Mouse (Mus musculus) heart, embryonic 14.5 days (tissue): ENCODE data around the gene Rabgap1l. TPM values are rescaled to one million over a fixed set of nuclear protein-coding genes. Genes with fewer than 3 reads are reported as not detected.

ENCODE experiments used
- ATAC-seq: fragments of 200-750 bp; cut with Nextera tagmentation; 2 replicates; pipeline ENCODE4 v1.8.0; 2017; ENCODE audit warnings: low read depth, moderate TSS enrichment; ENCODE audit not compliant: insufficient number of reproducible peaks, insufficient read depth, low FRiP score
- H3K27ac ChIP-seq, 2 experiments: fragments of 200-500 bp in 1 of 2; fragments of 300-500 bp in 1 of 2; sonication (generic) in 1 of 2; replicated peaks in 1 of 2; 2 replicates each; pipeline ENCODE4 v1.5.1; 2012 to 2014; ENCODE audit warnings: low read depth in 2 of 2, low read length in 2 of 2, control low read depth in 1 of 2, mild to moderate bottlenecking in 1 of 2, mixed read lengths in 1 of 2; ENCODE audit not compliant: control insufficient read depth in 1 of 2, insufficient read depth in 1 of 2
- H3K27me3 ChIP-seq: fragments of 300-500 bp; sonication (generic); 2 replicates; pipeline ENCODE4 v1.6.1; 2014; ENCODE audit warnings: mild to moderate bottlenecking, low read length, control low read depth; ENCODE audit not compliant: control insufficient read depth, insufficient read depth
- H3K36me3 ChIP-seq: fragments of 300-500 bp; sonication (generic); 2 replicates; pipeline ENCODE4 v1.6.1; 2014; ENCODE audit warnings: mild to moderate bottlenecking, control low read depth, low read length, mixed read lengths; ENCODE audit not compliant: control insufficient read depth, insufficient read depth
- H3K4me1 ChIP-seq, 2 experiments: fragments of 200-500 bp in 1 of 2; fragments of 300-500 bp in 1 of 2; sonication (generic) in 1 of 2; 2 replicates each; pipeline ENCODE4 v1.6.1; 2012 to 2014; ENCODE audit warnings: low read length in 2 of 2, control low read depth in 1 of 2, mixed read lengths in 1 of 2; ENCODE audit not compliant: control insufficient read depth in 2 of 2, insufficient read depth in 2 of 2
- H3K4me2 ChIP-seq: fragments of 300-500 bp; sonication (generic); 2 replicates; pipeline ENCODE4 v1.6.1; 2014; ENCODE audit warnings: mild to moderate bottlenecking, low read length
- H3K4me3 ChIP-seq, 2 experiments: fragments of 200-500 bp in 1 of 2; fragments of 300-500 bp in 1 of 2; sonication (generic) in 1 of 2; 2 replicates each; pipeline ENCODE4 v1.5.1; 2012 to 2014; ENCODE audit warnings: low read length in 2 of 2, mild to moderate bottlenecking in 2 of 2, control low read depth in 1 of 2, low read depth in 1 of 2, moderate library complexity in 1 of 2; ENCODE audit not compliant: control insufficient read depth in 1 of 2, insufficient read depth in 1 of 2
- H3K9ac ChIP-seq: fragments of 300-500 bp; sonication (generic); 2 replicates; pipeline ENCODE4 v1.6.1; 2014; ENCODE audit warnings: mild to moderate bottlenecking, low read length
- H3K9me3 ChIP-seq: fragments of 300-500 bp; sonication (generic); 2 replicates; pipeline ENCODE4 v1.6.1; 2016; ENCODE audit warnings: low read length, control low read depth; ENCODE audit not compliant: control insufficient read depth
- WGBS: fragments of 180-500 bp; shearing (Covaris S2); extraction: QIAGEN DNeasy Blood & Tissue Kit; methylation state at CpG from one replicate; pipeline ENCODE4 v1.1.7; 2014; 5-methylcytosine and 5-hydroxymethylcytosine counted together
- polyA plus RNA-seq: library from polyadenylated mRNA; unstranded; fragments of >200 nt; fragmentation: Nextera tagmentation; extraction: Ambion mirVana; gene quantifications from 2 replicates; pipeline ENCODE4 v1.2.1, GENCODE M21; 2014

Rabgap1l gene
- polyA plus RNA-seq, 1 experiment from 2014 or later, result 95.6 TPM

- ATAC-seq, result no peak
- no peak overlapping the region for H3K4me3 ChIP-seq
- no peak overlapping the region for H3K27ac ChIP-seq
- H3K4me2 ChIP-seq, result no peak overlapping the region
- H3K27me3 ChIP-seq, result no peaks in the 10 kb centered on the region
- 53% methylated on average over 10 of the region's 10 CpGs for WGBS
- H3K36me3 ChIP-seq, result no peaks in the 10 kb centered on the region
- H3K4me1 ChIP-seq, result peaks cover 3 to 16% of the 10 kb centered on the region in 2 experiments; a peak in 3 of 4 replicates
- no peaks in the 10 kb centered on the region for H3K9me3 ChIP-seq
- no peak overlapping the region for H3K9ac ChIP-seq
Observed at GRCm38 (mm10) chr1:160306866-160307616, 486.0 kb downstream of the Rabgap1l start.

GRCm38 (mm10) chr1:160306336-160306735, 486.7 kb downstream of the Rabgap1l start:
- Histone ChIP-seq H3K9me3 (no peaks in the 10 kb centered on the region), H3K36me3 (no peaks in the 10 kb centered on the region), H3K4me3 (no peak overlapping the region), H3K4me2 (no peak overlapping the region), H3K9ac (no peak overlapping the region), H3K4me1 (peaks cover 3 to 15% of the 10 kb centered on the region in 2 experiments), H3K27ac (no peak overlapping the region), H3K27me3 (no peaks in the 10 kb centered on the region)
- 66% methylated on average over 6 of the region's 6 CpGs for WGBS
- no peak for ATAC-seq

- Histone ChIP-seq H3K27me3 (no peaks in the 10 kb centered on the region), H3K9me3 (no peaks in the 10 kb centered on the region), H3K9ac (no peak overlapping the region), H3K27ac (no peak overlapping the region), H3K36me3 (no peaks in the 10 kb centered on the region), H3K4me3 (no peak overlapping the region), H3K4me1 (peaks cover 3 to 15% of the 10 kb centered on the region in 2 experiments), H3K4me2 (no peak overlapping the region)
- ATAC-seq, result no peak
- 91% methylated on average over 1 of the region's 1 CpGs for WGBS
Observed at GRCm38 (mm10) chr1:160305826-160306225, 487.2 kb downstream of the Rabgap1l start.

- Histone ChIP-seq H3K4me2 (no peak overlapping the region), H3K4me1 (peaks cover 3 to 15% of the 10 kb centered on the region in 2 experiments), H3K27me3 (no peaks in the 10 kb centered on the region), H3K36me3 (no peaks in the 10 kb centered on the region), H3K9me3 (no peaks in the 10 kb centered on the region), H3K9ac (no peak overlapping the region), H3K27ac (no peak overlapping the region), H3K4me3 (no peak overlapping the region)
- ATAC-seq, result no peak
- WGBS, result 82% methylated on average over 6 of the region's 6 CpGs
Observed at GRCm38 (mm10) chr1:160304969-160305498, 488.0 kb downstream of the Rabgap1l start.

GRCm38 (mm10) chr1:160302268-160302667, 490.7 kb downstream of the Rabgap1l start:
- Histone ChIP-seq H3K4me2 (no peak overlapping the region), H3K9ac (no peak overlapping the region), H3K27ac (no peak overlapping the region), H3K4me1 (peaks cover 3 to 10% of the 10 kb centered on the region in 2 experiments), H3K4me3 (no peak overlapping the region), H3K9me3 (no peaks in the 10 kb centered on the region), H3K27me3 (no peaks in the 10 kb centered on the region), H3K36me3 (no peaks in the 10 kb centered on the region)
- 79% methylated on average over 1 of the region's 1 CpGs for WGBS
- no peak for ATAC-seq

GRCm38 (mm10) chr1:160301156-160301555, 491.9 kb downstream of the Rabgap1l start:
- H3K4me3 ChIP-seq, result no peak overlapping the region
- no peaks in the 10 kb centered on the region for H3K36me3 ChIP-seq
- peak overlapping the region; percentile 14; the same call in 1 of the 2 replicates for H3K4me2 ChIP-seq
- WGBS, result 44% methylated on average over 6 of the region's 6 CpGs
- no peak for ATAC-seq
- no peaks in the 10 kb centered on the region for H3K27me3 ChIP-seq
- no peaks in the 10 kb centered on the region for H3K9me3 ChIP-seq
- peaks cover 0 to 5% of the 10 kb centered on the region in 2 experiments for H3K4me1 ChIP-seq
- no peak overlapping the region for H3K9ac ChIP-seq
- H3K27ac ChIP-seq, result no peak overlapping the region

GRCm38 (mm10) chr1:160300704-160301103, 492.3 kb downstream of the Rabgap1l start:
- no peak overlapping the region for H3K4me2 ChIP-seq
- no peak overlapping the region for H3K27ac ChIP-seq
- ATAC-seq, result no peak
- H3K27me3 ChIP-seq, result no peaks in the 10 kb centered on the region
- H3K9me3 ChIP-seq, result no peaks in the 10 kb centered on the region
- 78% methylated on average over 2 of the region's 2 CpGs for WGBS
- no peaks in the 10 kb centered on the region for H3K36me3 ChIP-seq
- H3K4me1 ChIP-seq, result peaks cover 0 to 5% of the 10 kb centered on the region in 2 experiments
- no peak overlapping the region for H3K4me3 ChIP-seq
- H3K9ac ChIP-seq, result no peak overlapping the region
